Mouse (Mus musculus) monocyte, adult 5-6 weeks (primary cell): ENCODE data around the gene Abat. TPM values are rescaled to one million over a fixed set of nuclear protein-coding genes. Genes with fewer than 3 reads are reported as not detected.

Experiments
- ATAC-seq: fragments of 153-309, 156-312 bp; replicated peaks from 2 replicates; pipeline ENCODE4 v1.8.0; 2017; ENCODE audit warnings: mild to moderate bottlenecking; ENCODE audit not compliant: low TSS enrichment, insufficient number of reproducible peaks, severe bottlenecking, poor library complexity, low FRiP score
- total RNA-seq: library from RNA; stranded (forward); fragments of 200-1000, 200-491, 200-594 nt; gene quantifications from 3 replicates; pipeline ENCODE4 v1.2.3, GENCODE M21; 2017

The Abat gene
- total RNA-seq, 1 experiment from 2014 or later: not detected

DNA sequence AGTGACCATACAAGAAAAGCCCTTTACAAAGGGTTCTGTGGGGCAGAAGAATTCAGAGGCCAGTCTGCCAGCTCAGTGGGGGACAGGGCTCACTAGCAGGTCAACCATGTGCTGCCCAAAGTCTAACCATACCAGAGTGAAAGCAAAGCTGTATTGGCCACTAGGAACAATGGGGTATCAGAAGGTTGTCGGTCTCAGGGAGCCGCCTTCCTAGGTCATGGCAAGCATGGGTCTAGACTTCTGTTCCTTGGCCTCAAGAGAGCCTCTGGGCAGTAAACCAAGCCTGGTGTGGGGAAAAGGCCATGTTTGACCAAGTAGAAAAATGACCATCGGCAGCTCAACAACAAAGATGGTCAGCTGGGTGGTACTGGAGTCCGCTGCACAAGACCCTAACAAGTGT is 145.5 kb downstream of the Abat start:
- ATAC-seq: no peak

DNA sequence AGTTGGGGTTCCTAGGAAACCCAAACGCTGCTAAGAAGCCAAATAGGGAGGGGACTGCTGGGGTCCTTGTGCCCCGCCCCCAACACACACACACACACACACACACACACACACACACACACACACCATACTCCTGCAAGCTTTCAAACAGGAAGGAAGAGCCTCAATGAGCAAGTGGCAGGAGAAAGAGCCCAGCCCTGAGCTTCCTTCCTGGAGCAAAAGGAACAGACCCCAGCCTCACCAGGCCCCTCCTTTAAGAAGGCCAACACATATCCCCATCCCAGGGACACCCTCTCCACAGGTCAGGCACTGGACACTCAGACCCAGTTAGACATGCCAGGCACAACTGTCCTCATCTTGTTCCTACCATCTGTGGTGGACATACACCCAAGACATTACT is 149.8 kb downstream of the Abat start:
- ATAC-seq: no peak

DNA sequence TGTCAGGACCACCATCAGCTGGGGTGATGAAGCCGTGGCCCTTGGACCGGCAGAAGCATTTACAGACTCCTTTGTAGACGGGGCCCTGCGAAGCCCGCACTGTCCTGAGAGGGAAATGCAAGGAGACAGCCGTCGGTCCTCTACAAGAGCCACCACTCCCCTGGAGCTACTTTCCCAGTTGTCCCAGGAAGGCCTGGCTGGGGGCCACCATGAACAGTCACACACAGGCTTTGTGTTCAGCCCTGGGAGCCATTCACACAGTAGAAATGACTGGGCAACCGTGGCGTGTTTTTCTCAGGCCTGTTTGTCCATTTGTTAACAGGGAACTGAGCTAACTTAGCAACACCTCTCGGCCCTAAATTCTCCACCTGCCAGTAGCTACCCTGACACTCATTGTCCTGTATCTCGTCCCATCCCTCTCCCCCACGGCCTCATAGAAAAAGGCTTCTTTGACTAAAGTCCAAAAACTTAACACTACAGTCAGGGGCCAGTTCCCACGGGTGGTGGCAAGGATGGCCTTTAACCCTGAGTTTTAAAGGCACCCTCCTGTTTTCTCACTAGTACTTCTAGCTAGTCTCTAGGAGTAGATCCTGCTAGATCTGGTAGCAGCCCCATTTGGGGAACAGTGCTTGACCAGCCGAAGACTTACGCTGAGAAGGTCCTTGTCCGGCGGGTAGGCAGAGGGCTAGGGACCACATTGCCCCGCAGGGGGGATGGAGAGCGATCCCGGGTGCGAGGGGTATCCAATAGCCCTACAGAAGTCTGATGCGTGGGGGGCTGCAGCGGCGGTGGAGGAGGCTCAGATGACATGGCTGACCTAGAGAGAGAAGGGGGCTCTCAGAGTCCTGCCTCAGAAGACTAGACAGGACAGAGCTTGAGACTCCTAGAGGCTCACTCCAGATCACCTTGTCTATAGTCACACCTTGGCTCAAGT is 150.6 kb downstream of the Abat start:
- no peak for ATAC-seq

DNA sequence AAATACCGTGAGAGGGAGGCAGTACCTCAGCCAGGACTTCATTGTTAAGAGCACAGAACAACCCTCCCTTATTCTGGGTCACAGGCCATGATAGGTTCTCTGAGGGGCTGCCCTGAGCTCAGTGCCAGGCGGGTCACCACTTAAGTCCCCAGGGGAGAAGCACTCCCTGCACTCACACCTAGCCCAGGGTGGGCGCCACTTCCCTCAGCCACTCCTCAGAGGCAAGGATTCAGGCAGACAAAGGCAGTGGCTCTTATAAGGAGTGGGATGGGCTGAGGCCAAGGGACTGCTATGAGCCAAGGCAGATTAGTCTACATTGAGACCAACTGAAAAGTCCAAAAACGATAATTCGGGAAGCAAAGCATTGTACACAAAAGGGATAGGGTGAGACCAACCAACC is 152.1 kb downstream of the Abat start:
- no peak for ATAC-seq

DNA sequence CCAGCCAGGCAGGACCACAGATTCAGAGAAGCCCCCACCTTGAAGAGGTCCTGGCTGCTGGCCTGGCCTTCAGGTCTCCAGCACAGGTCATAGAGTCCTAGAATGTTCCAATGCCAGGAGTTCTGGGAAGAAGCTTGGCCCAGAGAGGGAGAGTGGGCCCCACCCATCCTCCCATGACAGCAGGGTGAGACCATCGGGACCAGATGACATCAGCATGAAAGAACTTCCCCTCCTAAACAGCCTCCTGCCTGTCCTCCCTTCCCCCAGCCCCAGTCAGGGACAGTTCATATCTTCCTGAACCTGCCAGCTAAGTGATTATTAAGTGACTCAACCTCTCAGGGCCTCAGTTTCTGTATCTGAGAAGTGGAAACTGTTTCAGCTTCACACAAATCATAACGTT is 153.2 kb downstream of the Abat start:
- no peak for ATAC-seq

DNA sequence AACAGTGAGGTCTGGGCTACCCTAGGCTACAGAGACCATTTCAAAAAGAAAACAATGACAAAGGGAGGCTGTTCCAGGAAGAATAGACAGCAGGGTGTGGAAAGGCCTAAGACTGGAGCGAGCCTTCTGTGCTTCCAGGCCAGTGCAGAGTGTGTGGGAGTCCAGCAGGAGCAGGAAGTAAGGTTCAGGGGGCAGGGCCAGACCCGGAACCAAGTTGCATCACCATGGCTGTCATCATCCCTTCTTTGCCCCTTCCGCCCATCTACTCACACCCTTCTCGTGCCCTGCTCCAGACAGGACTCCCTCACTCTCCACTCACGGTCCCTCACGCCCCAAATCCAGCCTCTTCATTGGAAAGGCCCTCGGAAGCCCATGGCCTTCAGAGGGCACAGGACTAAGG is 154.0 kb downstream of the Abat start:
- ATAC-seq: peak; percentile 41

DNA sequence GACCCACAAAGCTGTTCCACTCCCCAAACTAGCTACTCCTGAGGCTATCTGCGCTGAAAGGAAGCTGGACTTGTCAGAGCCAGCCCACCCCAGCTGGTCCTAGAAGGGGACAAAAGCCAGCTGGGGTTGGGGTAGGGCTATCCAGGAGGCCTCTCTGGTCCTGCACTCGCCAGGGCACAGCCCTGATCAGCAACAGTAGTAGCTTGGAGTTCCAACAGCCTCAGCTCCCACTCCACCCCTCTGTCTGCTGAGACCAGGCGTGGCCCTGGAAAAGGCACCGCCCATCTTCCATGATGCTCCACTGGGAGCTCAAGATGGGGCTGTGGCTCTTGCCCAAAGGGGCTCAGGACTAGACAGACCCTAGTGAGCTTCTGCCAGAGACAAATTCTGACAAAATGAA is 154.6 kb downstream of the Abat start:
- ATAC-seq: no peak

DNA sequence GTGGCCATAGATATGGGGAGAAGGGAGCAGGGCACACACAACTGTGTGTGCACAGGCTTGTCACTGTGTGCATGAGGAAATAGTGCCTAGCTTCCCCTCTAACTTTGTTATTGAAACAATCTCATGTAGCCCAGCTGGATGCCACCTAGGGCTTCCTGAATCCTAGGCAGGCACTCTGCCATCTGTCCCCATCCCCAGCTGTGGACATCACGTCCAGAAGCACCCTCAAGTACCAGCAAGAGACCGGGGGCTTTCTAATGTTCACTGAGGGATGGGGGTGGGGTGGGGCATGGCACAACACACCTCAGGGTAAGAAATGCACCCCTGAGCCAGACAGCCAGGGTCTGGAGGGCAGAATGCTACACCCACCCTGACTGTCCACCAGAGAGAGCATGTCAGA is 155.2 kb downstream of the Abat start:
- no peak for ATAC-seq

DNA sequence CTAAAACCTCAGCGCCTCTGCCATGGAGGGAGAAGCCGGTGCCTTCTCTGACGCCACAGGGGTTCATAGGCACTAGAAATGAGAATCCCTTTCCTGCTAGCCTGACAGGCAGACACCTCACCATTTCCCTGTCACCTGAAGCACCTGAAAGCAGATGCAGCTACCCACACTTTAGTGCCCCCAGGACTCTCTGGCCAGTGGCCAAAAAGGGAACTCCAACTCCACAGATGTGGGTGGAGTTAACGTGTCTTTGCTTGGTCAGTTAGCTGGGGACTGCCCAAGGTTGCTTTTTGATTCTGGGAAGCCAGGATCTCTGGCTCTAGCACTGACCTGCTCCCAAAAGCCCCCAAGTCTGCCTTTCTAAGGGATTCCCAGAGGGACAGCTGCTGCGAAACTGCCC is 156.2 kb downstream of the Abat start:
- no peak for ATAC-seq

DNA sequence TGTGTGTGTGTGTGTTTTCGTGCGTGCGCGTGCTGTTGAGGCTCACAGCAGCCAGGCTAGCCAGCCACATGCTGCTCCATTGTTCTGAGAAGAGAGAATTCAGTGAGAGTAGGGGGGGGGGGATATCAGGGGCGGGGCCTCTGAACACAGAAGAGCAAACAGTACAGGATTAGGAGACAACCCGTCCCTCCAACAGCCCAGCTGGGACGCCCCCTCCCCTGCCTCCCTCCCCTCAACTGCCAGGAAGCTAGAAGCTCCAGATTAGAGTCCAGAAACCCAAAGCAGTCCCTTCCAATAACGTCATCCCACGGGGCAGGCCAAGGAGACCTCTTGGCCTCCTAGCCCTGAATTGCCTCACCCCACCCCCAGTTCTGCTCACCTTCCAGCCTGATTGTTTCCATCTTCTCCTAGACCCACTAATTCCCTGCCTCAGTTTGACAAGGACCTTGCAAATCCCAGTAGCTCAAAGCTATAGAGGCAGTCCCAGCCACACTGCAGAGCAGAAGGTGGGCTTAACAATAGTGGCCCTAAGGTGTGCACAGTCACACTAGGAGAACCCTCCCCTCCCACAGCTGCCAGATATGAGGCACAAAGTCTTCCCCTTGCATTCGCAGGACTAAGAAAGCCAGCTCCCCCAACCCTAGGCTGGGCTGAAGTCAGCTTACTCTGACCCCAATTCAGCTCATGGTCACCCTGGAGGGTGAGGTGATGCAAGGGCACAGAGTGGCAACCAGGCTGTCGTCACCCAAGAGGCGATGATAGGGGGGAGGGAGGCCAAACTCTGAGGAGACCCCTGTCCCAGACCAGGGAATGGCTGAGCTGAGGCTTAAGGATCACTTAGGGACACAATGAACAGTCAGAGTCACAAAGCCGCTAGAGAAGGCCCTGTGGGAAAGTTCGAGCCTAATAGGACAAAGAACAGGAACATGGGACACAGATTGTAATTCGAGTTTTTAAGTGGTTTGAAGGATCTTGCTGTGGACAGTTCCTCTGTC is 157.1 kb downstream of the Abat start:
- no peak for ATAC-seq

Other genes with a start within 250 kb of the Abat start
- gene Tmem114, start 88.3 kb upstream of the Abat start, total RNA-seq: not detected in 3 replicates
- 6.9 to 11.8 TPM (median 8.0 TPM) in 3 replicates for gene Mettl22, start 42.6 kb upstream of the Abat start, total RNA-seq
- gene Pmm2, start 124.2 kb downstream of the Abat start, total RNA-seq: 54.1 to 79.6 TPM (median 75.7 TPM) in 3 replicates
- 5.5 to 11.7 TPM (median 8.6 TPM) in 3 replicates for gene Tmem186, start 124.3 kb downstream of the Abat start, total RNA-seq
- 21.1 to 24.1 TPM (median 21.4 TPM) in 3 replicates for gene Carhsp1, start 158.7 kb downstream of the Abat start, total RNA-seq
- 2.6 TPM in 1 of 3 replicates, not detected in the others for gene Gm5767, start 167.3 kb downstream of the Abat start, total RNA-seq